Mouse (Mus musculus) cerebellum, postnatal 14 days (tissue): ENCODE results near the gene Myo18a.
A peak's percentile ranks its signal among the peaks of the same experiment; 100 is the strongest.

Experiments used
- DNase-seq, 2 experiments: peaks; one replicate each; pipeline ENCODE4 v3.0.0; 2021; ENCODE audit warnings: mixed read lengths in 2 of 2

Myo18a gene

GRCm38 (mm10) chr11:77840523-77841245 lies 77.6 kb downstream of the Myo18a start:
- peak; percentile 87 to 94 for DNase-seq

GRCm38 (mm10) chr11:77843068-77843905 lies 80.2 kb downstream of the Myo18a start:
- DNase-seq = peak; percentile 45 to 49

GRCm38 (mm10) chr11:77843906-77844200 lies 80.8 kb downstream of the Myo18a start:
- DNase-seq = no peak

DNA sequence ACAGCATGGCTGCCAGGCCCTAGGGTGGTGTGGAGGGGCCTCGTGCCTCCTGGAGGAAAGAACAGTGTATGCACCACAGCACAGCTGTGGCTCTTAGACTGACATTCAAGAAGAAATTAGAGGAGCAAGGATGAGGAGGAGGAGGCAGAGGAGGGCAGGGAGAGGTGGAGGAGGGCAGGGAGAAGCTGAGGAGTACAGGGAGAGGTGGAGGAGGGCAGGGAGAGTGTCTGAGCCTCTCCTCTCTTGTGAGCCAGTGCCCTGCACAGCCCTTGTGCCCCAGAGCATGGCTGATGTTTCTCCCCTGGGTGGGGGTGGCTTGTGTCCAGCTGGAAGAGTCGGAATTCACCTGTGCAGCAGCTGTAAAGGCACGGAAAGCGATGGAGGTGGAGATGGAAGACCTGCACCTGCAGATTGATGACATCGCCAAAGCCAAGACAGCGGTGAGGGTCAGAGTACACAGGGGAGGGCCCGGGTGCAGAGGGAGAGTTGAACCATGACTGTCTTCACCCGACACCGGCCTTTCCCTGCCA lies 84.6 kb downstream of the Myo18a start:
- peak in 1 of 2 experiments; percentile 34 for DNase-seq

GRCm38 (mm10) chr11:77848131-77848530 lies 85.1 kb downstream of the Myo18a start:
- peak in 1 of 2 experiments; percentile 28 for DNase-seq

- DNase-seq = peak in 1 of 2 experiments; percentile 13
Measured at GRCm38 (mm10) chr11:77849151-77849550, 86.1 kb downstream of the Myo18a start.

GRCm38 (mm10) chr11:77850401-77851244 lies 87.6 kb downstream of the Myo18a start:
- DNase-seq = peak; percentile 85 to 86

- DNase-seq = peak; percentile 46 to 47
Measured at GRCm38 (mm10) chr11:77851483-77852010, 88.5 kb downstream of the Myo18a start.

- peak; percentile 42 to 46 for DNase-seq
Measured at GRCm38 (mm10) chr11:77852195-77852594, 89.1 kb downstream of the Myo18a start.

DNA sequence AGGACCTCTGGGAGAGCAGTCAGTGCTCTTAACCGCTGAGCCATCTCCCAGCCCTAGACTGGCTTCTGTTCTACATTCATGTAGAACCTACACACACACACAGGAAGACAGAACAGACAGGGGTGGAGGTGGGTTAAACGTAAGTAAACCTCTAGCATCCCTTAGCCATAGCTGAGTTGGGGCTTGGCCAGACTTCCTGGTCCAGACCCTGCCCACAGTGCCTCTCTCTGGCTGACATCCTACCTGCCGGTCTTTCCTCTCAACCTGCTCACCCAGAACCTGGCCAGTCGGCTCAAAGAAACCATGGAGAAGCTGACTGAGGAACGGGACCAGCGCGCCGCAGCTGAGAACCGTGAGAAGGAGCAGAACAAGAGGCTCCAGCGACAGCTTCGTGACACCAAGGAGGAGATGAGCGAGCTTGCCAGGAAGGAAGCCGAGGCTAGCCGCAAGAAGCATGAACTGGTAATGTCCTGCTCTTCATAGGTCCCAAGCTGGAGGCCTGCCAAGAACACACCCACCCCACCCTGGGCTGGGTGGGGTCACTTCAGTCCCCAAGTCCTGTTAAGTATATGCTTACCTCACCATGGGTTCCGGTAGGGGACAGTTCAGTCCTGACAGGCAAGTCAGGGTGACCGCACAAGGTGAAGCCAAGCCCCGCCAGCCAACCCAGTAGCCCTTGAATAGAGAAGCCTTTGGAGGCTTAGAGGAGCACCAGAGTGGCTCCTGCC lies 90.1 kb downstream of the Myo18a start:
- peak; percentile 41 to 61 for DNase-seq

- peak; percentile 42 to 55 for DNase-seq
Measured at GRCm38 (mm10) chr11:77854641-77855040, 91.6 kb downstream of the Myo18a start.

GRCm38 (mm10) chr11:77855396-77855795 lies 92.3 kb downstream of the Myo18a start:
- DNase-seq = peak; percentile 21 to 34

GRCm38 (mm10) chr11:77857089-77857488 lies 94.0 kb downstream of the Myo18a start:
- DNase-seq = no peak

DNA sequence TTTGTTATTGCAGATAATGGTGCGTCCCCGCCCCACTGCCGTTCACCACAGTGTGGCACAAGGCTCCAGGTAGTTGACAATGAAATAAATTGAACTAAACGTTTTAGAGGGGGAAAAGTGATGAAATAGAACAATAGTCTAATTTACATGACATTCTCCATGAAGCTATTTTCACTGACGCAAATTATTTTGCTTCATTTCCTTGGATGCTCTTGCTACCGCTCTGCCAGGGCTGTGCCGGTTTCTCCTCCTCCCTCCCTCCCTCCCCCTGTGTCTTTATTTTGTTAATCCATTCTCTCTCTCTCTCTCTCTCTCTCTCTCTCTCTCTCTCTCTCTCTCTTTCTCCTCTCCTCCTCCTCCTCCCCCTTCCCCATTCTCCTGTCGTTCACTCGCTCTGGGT lies 95.5 kb downstream of the Myo18a start:
- DNase-seq = no peak

DNA sequence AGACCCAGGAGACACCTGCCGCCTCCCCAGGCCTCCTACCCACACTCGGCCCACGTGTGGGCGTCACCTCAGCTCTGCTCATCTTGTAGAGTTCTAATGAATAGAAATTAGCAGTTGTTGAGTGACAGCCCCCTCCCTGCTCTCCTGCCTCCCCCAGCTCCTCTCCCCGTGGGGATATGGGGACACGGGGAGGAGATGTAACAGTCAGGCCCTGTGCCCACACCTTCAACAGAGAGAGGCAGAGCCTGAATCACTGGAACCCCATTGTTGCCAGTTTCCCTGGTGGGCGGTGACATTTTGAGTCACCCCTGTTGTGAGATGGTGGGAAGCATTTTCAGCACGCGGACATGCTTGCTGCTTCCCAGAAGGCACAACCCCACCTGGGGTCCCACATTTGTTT lies 97.9 kb downstream of the Myo18a start:
- DNase-seq = no peak

GRCm38 (mm10) chr11:77862887-77863286 lies 99.8 kb downstream of the Myo18a start:
- DNase-seq = no peak

- no peak for DNase-seq
Measured at GRCm38 (mm10) chr11:77864771-77865170, 101.7 kb downstream of the Myo18a start.

DNA sequence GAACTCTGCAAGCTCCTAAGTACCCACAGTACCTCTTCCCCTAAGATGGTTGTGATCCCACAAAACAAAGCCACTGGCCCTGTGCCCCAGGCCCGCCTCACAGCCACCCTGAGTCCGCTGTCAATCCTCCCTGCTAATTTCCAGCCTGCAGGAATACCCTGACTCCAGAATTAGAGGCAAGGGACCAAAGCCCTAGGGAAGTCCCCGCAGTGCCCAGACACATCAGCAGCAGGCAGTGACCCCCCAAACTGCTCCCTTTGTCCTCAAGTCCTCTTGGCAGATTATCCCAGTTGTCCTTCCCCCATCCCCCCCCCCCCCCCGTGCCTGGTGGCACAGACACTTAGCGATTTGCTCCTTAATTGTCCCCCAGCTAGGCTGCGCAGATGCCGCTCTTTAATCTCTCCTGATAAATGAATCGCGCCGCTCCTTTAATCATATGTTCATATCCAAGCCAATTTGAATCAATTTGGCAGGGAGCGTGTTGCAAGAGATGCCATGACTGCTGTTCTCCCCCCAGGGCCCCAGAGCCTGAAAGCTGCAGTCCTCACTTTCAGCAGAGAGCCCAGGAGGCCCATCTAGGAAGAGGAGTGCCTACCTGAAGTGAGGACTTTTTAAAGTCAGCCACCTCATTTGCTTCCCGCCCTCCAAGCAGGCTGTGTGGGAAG lies 104.5 kb downstream of the Myo18a start:
- DNase-seq = no peak

- peak; percentile 91 for DNase-seq
Measured at GRCm38 (mm10) chr11:77871436-77871835, 108.4 kb downstream of the Myo18a start.

- DNase-seq = peak; percentile 86 to 88
Measured at GRCm38 (mm10) chr11:77872236-77872635, 109.2 kb downstream of the Myo18a start.

DNA sequence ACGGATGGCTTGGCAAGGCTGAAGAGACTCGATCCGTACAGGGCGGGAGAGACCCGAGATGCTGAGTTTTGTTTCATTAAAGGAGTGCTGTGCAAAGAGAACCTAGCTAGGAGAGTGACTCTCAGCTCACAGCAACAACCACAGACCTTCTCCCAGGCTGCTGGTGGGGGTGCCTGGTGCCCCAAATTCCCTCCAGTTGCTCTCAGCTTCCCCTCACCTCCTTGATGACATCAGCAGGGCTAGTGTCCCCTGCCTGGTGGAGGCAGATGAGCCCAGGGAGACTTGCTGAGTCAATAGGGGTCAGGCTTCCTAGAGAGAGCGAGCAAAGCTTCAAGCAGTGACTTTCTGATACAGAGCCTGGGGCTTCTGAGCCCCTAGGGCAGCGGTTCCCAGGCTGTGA lies 109.6 kb downstream of the Myo18a start:
- DNase-seq = no peak
